Mouse (Mus musculus): Measurements from ENCODE around the gene Vps35l. TPM values are rescaled to one million over a fixed set of nuclear protein-coding genes. Genes with fewer than 3 reads are reported as not detected.
A peak's percentile ranks its signal among the peaks of the same experiment; 100 is the strongest.

Vps35l gene
- polyA plus RNA-seq, 1 experiment from 2014 or later = 67.0 TPM

DNA sequence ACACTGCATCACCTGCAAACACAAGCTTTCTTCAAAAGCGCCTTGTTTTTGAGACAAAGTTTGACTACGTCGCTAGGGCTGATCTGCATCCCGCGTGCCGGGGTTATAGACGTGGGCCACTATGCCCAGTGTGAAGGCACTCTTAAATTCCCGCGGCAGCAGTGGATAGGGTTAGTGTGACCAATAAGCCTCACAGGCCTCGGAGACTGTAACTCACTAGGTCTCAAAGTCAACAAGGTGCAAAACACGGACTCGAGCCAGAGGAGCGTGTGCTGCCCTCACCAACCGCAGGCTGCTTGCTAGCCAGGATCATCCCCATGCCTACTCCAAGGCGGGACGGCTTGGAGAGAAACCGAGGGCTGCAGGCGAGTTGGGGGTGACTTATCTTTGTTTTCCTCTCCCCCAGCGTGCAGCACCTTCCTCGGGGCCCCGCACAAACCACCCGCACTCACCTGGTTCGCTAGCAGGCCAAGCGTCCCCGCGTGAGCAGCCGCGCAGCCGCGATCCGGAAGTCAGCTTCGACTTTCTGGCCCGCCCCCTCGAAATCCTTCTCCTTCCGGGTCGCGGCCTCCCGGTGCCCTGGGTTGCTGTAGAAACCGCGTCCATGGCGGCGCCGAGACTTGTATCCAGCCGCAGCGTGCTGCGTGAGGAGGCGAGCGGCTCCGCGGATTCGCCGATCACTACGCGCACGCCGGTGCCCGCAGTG lies 115.3 kb downstream of the Vps35l start, which contains the start of gene Iqck:
Gene Iqck (plus strand): TSS at position 582 of the 706 bp plus-strand sequence.
- H3K4me3 ChIP-seq (ENCODE audit: low read length) = peak within 1 kb of the TSS; percentile 87
- WGBS = under 1% methylated on average over 52 of the region's 57 CpGs
- peak within 1 kb of the TSS; percentile 88 for H3K4me2 ChIP-seq (ENCODE audit: low read depth, low read length)
- peaks cover 15% of the 10 kb centered on the region for H3K4me1 ChIP-seq (replicated peaks; ENCODE audit: control insufficient read depth, insufficient read depth, low read length)
- H3K9me3 ChIP-seq (ENCODE audit: control insufficient read depth, low read length) = no peaks in the 10 kb centered on the region
- peaks cover 7% of the 10 kb centered on the region for H3K36me3 ChIP-seq (ENCODE audit: control insufficient read depth, insufficient read depth, low read length)
- H3K9ac ChIP-seq (ENCODE audit: low read length) = peak within 1 kb of the TSS; percentile 82
- no peaks in the 10 kb centered on the region for H3K27me3 ChIP-seq (ENCODE audit: control insufficient read depth, insufficient read depth, low read depth, low read length)
- peak; percentile 98 for ATAC-seq (ENCODE audit: low read depth)
- peak within 1 kb of the TSS; percentile 71 for H3K27ac ChIP-seq (ENCODE audit: low read length)

DNA sequence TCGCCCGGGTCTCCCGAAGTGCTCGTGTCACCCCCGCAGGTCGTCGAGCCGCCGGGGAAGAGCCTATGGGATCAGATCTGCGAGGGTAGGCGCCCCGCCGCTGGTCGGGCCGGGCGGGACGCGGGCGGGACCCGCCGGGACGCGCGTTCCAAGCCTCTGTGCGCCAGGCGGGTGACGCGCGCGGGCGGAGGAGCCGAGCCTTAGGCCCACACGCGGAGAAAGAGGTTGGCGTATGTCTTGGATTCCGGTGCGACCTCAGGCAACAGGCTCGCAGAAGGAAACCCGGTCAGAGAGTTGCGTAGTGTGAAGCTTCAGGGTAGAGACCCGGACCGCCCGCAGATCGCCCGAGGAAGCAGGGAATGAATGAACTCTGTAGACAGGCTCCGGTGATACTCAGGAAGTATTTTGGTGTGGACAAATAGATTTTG lies 115.9 kb downstream of the Vps35l start, which contains the start of gene Knop1:
Gene Knop1 (minus strand): TSS at position 378 of the 428 bp plus-strand sequence.
- peak within 1 kb of the TSS; percentile 71 for H3K27ac ChIP-seq (ENCODE audit: low read length)
- peak within 1 kb of the TSS; percentile 88 for H3K4me2 ChIP-seq (ENCODE audit: low read depth, low read length)
- ATAC-seq (ENCODE audit: low read depth) = peak; percentile 85
- no peaks in the 10 kb centered on the region for H3K9me3 ChIP-seq (ENCODE audit: control insufficient read depth, low read length)
- H3K4me3 ChIP-seq (ENCODE audit: low read length) = peak within 1 kb of the TSS; percentile 87
- under 1% methylated on average over 46 of the region's 46 CpGs for WGBS
- no peaks in the 10 kb centered on the region for H3K27me3 ChIP-seq (ENCODE audit: control insufficient read depth, insufficient read depth, low read depth, low read length)
- peaks cover 7% of the 10 kb centered on the region for H3K36me3 ChIP-seq (ENCODE audit: control insufficient read depth, insufficient read depth, low read length)
- H3K4me1 ChIP-seq (replicated peaks; ENCODE audit: control insufficient read depth, insufficient read depth, low read length) = peaks cover 14% of the 10 kb centered on the region
- peak within 1 kb of the TSS; percentile 82 for H3K9ac ChIP-seq (ENCODE audit: low read length)

DNA sequence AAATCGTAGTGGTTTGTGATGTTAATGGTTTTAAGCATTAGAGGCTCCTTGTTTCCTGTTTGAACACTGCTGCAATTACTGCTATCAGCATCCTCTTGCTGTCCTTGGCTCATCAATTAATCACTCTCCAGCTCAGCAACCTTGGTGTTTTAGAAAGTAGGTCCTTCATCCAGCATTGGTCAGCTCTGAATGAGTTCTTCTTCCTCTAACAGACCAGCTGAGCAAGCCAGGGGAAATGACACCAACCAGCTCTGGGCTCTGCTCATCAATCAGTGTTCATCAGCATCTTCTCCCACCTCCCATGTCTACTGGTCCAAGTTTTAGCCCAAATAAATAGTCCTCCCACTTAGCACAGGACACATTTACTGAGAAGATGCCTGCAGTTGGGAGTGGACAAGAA lies 118.6 kb downstream of the Vps35l start:
- ATAC-seq (ENCODE audit: low read depth) = no peak
- no peaks in the 10 kb centered on the region for H3K27me3 ChIP-seq (ENCODE audit: control insufficient read depth, insufficient read depth, low read depth, low read length)
- H3K9me3 ChIP-seq (ENCODE audit: control insufficient read depth, low read length) = no peaks in the 10 kb centered on the region
- H3K4me1 ChIP-seq (replicated peaks; ENCODE audit: control insufficient read depth, insufficient read depth, low read length) = peaks cover 11% of the 10 kb centered on the region
- no peak overlapping the region for H3K9ac ChIP-seq (ENCODE audit: low read length)
- no peak overlapping the region for H3K4me2 ChIP-seq (ENCODE audit: low read depth, low read length)
- no peak overlapping the region for H3K27ac ChIP-seq (ENCODE audit: low read length)
- no peaks in the 10 kb centered on the region for H3K36me3 ChIP-seq (ENCODE audit: control insufficient read depth, insufficient read depth, low read length)
- H3K4me3 ChIP-seq (ENCODE audit: low read length) = no peak overlapping the region
- 63% methylated on average over 1 of the region's 1 CpGs for WGBS

DNA sequence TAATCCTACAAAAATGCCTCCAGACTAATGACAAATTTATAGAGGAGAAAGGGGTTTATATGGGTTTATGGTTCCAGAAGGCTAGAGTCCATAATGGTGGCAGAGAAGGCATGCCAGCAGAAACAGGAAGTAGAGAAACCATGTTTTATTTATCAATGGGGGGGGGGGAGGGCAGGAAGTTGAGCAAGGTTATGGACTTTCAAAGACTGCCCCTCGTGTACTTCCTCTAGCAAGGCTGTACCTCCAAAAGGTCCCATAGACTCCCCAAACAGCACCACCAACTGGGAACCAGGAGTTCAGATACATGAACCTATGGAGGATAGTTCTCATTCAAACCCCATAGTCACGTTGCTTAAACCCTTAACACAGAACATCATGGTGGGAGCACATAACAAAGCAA lies 125.3 kb downstream of the Vps35l start:
- ATAC-seq (ENCODE audit: low read depth) = no peak

DNA sequence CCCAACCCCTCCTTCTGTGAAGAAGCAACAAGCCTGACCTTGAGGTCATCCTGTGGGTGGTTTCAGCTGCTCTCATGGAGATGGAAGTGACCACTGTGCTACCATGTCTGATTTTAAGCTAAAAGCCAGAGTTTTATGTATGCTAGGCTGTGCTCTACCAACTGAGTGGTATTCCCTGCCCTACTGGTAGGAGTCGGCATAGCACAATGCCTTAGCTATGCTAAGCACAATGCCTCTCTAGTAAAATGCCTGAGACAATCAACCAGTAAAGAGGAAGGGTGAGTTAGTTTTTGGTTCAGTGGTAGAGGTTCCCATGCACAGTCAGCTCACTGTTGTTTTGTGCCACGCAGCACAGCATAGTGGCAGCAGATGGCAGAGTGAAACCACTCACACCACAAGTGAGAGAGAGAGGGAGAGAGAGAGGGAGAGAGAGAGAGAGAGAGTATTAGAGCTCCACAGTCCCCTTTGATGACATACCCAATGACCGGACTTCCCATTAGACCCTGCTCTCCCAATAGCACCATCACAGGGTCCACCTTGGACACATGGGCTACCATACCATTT lies 139.5 kb downstream of the Vps35l start:
- no peak for ATAC-seq (ENCODE audit: low read depth)
- H3K9me3 ChIP-seq (ENCODE audit: control insufficient read depth, low read length) = no peaks in the 10 kb centered on the region
- no peaks in the 10 kb centered on the region for H3K36me3 ChIP-seq (ENCODE audit: control insufficient read depth, insufficient read depth, low read length)
- H3K27ac ChIP-seq (ENCODE audit: low read length) = no peak overlapping the region
- no peak overlapping the region for H3K4me2 ChIP-seq (ENCODE audit: low read depth, low read length)
- H3K4me1 ChIP-seq (replicated peaks; ENCODE audit: control insufficient read depth, insufficient read depth, low read length) = no peaks in the 10 kb centered on the region
- 89% methylated on average over 3 of the region's 3 CpGs for WGBS
- H3K4me3 ChIP-seq (ENCODE audit: low read length) = no peak overlapping the region
- H3K9ac ChIP-seq (ENCODE audit: low read length) = no peak overlapping the region
- H3K27me3 ChIP-seq (ENCODE audit: control insufficient read depth, insufficient read depth, low read depth, low read length) = no peaks in the 10 kb centered on the region

More for the DNA sequence above, 125.3 kb downstream of the Vps35l start:
- 65% methylated on average over 2 of the region's 2 CpGs for whole genome bisulfite sequencing
- Histone ChIP-seq H3K36me3 (ENCODE audit: control insufficient read depth, insufficient read depth, low read length) (no peaks in the 10 kb centered on the region), H3K9ac (ENCODE audit: low read length) (no peak overlapping the region), H3K27me3 (ENCODE audit: control insufficient read depth, insufficient read depth, low read depth, low read length) (no peaks in the 10 kb centered on the region), H3K27ac (ENCODE audit: low read length) (no peak overlapping the region), H3K9me3 (ENCODE audit: control insufficient read depth, low read length) (no peaks in the 10 kb centered on the region), H3K4me3 (ENCODE audit: low read length) (no peak overlapping the region), H3K4me2 (ENCODE audit: low read depth, low read length) (no peak overlapping the region), H3K4me1 (replicated peaks; ENCODE audit: control insufficient read depth, insufficient read depth, low read length) (no peaks in the 10 kb centered on the region)

DNA sequence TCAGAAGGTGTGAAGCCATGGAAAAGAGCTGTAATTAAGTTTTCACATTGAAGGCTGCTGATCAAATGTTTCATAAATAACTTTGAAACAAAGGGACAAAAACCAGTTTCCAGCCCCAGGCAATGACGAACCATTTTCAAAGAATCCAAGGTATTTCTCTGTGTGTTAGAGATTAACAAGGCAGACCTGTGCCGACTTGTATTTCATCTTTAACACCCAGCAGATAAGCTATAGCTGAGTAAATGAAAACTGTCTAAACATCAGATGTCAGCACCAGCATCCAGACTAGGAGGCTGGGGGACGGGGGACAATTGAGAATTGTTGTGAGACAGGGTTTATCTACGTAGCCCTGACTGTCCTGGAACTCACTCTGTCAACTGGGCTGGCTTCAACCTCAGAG lies 143.9 kb downstream of the Vps35l start:
- H3K9ac ChIP-seq (ENCODE audit: low read length) = no peak overlapping the region
- H3K4me1 ChIP-seq (replicated peaks; ENCODE audit: control insufficient read depth, insufficient read depth, low read length) = peaks cover 7% of the 10 kb centered on the region; the same call in 1 of the 2 replicates
- H3K4me3 ChIP-seq (ENCODE audit: low read length) = no peak overlapping the region
- ATAC-seq (ENCODE audit: low read depth) = no peak
- no peaks in the 10 kb centered on the region for H3K27me3 ChIP-seq (ENCODE audit: control insufficient read depth, insufficient read depth, low read depth, low read length)
- 46% methylated on average over 4 of the region's 4 CpGs for WGBS
- H3K4me2 ChIP-seq (ENCODE audit: low read depth, low read length) = no peak overlapping the region
- H3K27ac ChIP-seq (ENCODE audit: low read length) = no peak overlapping the region
- H3K9me3 ChIP-seq (ENCODE audit: control insufficient read depth, low read length) = no peaks in the 10 kb centered on the region
- H3K36me3 ChIP-seq (ENCODE audit: control insufficient read depth, insufficient read depth, low read length) = no peaks in the 10 kb centered on the region

DNA sequence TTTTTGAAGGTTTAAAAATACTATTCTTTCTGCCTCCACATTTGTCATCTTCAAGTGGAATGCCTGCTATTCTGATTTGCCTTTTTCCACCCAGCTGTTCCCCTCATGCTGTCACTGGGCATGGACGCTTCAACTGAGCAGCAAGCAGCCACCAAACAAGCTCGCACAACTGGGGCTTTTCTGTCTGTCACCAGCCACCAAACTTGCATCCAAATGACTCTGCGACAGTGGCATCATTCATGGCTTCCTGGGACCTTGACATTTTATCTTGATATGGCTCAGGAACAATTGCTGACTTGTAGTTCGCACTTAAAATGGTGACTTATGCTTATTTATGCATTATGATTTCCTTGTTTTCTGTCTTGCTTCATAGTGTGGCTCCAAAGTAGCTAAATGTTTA lies 144.9 kb downstream of the Vps35l start:
- no peaks in the 10 kb centered on the region for H3K9me3 ChIP-seq (ENCODE audit: control insufficient read depth, low read length)
- no peaks in the 10 kb centered on the region for H3K36me3 ChIP-seq (ENCODE audit: control insufficient read depth, insufficient read depth, low read length)
- H3K4me1 ChIP-seq (replicated peaks; ENCODE audit: control insufficient read depth, insufficient read depth, low read length) = peaks cover 7% of the 10 kb centered on the region; the same call in 1 of the 2 replicates
- no peak overlapping the region for H3K9ac ChIP-seq (ENCODE audit: low read length)
- no peak for ATAC-seq (ENCODE audit: low read depth)
- no peak overlapping the region for H3K27ac ChIP-seq (ENCODE audit: low read length)
- WGBS = 76% methylated on average over 4 of the region's 4 CpGs
- no peaks in the 10 kb centered on the region for H3K27me3 ChIP-seq (ENCODE audit: control insufficient read depth, insufficient read depth, low read depth, low read length)
- no peak overlapping the region for H3K4me2 ChIP-seq (ENCODE audit: low read depth, low read length)
- no peak overlapping the region for H3K4me3 ChIP-seq (ENCODE audit: low read length)

DNA sequence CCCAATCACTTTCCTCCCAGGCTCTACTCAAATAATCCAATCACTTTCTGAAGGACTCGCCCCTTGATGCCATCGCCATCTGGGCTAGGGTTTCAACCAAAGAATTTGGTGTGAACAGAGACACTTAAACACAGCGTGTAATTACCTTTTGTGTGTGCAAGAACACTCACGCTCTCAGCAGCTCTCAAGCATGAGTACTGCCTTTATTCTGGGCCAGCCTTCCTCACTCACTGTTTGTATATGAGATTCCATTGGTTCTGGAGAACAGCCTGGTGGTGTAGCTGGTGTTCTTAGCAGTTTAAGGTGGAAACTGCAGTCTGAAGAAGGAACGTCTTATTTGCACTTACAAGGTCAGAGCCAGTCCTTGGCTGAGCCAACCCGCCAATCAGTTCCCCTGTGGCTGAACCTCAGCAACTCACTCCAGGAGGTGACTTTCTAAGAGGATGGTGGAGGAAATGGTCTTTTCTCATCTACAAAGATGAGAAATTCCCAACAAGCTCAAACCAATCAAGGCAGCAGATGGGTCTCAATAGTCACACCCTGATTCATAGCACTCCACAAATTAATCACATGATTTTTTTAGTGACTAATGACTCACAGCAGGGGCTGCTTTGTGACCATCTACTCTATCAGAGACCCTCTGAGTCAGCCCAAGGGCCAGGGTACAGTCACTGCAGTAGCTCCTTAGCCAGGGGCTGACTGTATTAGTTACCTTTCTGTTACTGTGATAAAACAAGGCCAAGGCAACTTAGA lies 147.5 kb downstream of the Vps35l start:
- ATAC-seq (ENCODE audit: low read depth) = peak; percentile 85
- Histone ChIP-seq H3K27me3 (ENCODE audit: control insufficient read depth, insufficient read depth, low read depth, low read length) (no peaks in the 10 kb centered on the region), H3K9me3 (ENCODE audit: control insufficient read depth, low read length) (no peaks in the 10 kb centered on the region), H3K4me2 (ENCODE audit: low read depth, low read length) (no peak overlapping the region), H3K27ac (ENCODE audit: low read length) (peak overlapping the region; percentile 87), H3K4me1 (replicated peaks; ENCODE audit: control insufficient read depth, insufficient read depth, low read length) (peaks cover 7% of the 10 kb centered on the region; the same call in 1 of the 2 replicates), H3K4me3 (ENCODE audit: low read length) (no peak overlapping the region), H3K36me3 (ENCODE audit: control insufficient read depth, insufficient read depth, low read length) (no peaks in the 10 kb centered on the region), H3K9ac (ENCODE audit: low read length) (no peak overlapping the region)
- WGBS = 51% methylated on average over 6 of the region's 6 CpGs

All from lung, embryonic 16.5 days (tissue).